Mouse (Mus musculus) embryo, embryonic 11.5 days (tissue): ENCODE measurements at regions not wholly inside any gene's neighbourhood (a gene's known extent, or its start where the extent isn't known, plus 50 kb on each side); places are given as distances from the start of the nearest gene placed in this dataset.

Source experiments
- DNase-seq: peaks from one replicate; pipeline ENCODE4 v3.0.0-alpha.2; 2012; ENCODE audit warnings: low read depth, low spot score

DNA sequence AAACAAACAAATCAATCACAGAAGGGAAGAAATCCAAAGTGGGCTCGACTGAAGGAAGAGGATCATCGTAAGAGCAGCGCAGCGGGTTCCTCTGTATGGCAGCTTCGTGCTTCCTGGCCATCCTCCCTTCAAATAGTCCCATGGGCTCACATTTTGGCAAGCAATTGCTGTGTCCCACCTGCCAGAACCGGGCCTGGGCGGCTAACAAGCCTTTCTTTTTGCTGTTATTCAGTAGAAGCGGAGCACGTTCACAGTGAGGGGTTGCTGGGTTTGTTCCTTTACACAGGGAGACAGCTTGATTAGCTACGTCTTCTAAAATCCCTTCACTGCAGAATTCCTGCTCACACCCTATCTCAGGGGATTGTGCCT, 258.6 kb upstream of the Prok2 start:
- no peak for DNase-seq

DNA sequence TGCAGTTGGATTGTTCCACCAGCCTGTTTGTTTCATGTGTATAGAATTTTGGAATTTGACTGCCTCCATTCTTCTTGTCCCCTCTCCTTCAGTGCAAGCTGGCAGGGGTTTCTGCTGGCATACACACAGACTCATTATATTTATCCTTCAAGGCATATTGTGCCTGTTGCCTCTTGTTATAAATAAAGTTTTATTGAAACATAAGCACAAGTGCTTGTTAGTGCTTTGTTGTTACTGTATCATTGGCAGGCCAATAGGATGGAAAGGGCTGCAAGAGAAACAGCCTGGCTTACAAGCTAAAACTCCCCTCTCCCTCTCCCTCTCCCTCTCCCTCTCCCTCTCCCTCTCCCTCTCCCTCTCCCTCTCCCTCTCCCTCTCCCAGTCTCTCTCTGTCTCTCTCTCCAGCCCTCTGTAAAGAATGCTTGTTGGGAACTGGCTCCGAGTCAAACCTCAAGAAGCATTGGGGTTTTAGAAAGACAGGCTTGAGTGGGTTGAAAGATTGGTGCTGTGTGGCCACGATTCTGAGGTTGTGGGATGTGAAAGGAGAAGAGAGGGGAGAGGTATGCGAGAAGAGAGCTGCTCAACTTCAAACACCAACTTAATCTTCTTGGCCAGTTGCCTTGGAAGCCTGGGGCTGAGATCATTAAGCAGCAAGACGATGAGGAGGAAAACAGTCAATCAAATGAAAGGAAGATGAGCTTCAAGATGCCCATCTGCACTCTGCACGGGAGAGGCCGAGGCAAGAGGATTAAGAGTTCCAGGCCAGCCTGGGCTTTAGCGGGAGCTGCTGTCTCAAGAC, 258.1 kb upstream of the Prok2 start:
- DNase-seq, result no peak

DNA sequence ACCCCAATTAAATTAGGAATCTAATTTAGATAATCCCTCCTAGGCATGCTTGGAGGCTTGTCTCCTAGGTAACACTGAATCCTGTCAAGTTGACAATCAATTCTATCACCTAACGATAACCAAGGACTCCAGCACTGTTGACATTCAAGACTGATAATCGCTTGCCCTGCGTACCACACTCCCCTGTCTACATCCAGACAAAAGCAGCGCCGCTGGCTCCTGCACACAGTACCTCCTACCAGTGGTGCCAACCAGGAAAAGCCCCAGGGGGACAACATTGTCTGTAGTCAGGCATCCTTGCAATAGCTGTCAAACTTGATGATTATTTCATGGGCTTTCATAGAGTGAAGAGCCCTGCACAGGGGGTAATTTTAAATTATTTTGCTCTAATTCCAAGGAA, 253.4 kb upstream of the Prok2 start:
- no peak for DNase-seq

DNA sequence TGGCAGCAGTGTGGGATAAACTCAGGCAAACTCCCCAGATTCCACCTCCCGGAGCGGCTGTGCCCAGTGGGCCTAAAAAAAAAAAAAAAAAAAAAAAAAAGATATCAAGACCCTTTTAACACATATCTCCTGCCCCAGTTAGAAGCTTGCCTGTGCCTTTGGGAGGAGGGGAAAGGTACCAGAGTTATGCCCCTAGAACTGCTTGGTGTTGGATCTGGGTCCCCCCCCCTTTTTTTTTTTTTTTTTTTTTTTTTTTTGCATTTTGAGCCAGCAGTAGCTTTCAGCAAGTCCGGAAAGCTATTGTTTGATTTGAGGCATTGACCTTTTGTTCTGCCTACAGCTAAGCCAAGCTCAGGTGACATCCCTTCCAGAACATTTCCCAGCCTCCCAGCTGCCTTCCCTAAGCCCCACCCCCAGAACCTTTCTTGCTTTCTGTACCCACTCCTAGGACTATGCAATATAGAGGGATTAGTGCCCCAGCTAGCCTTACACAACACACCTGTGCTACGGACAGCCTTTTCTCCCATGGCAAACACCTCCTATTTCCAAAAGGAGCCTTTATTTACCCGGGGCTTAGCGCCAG, 252.1 kb upstream of the Prok2 start:
- no peak for DNase-seq

DNA sequence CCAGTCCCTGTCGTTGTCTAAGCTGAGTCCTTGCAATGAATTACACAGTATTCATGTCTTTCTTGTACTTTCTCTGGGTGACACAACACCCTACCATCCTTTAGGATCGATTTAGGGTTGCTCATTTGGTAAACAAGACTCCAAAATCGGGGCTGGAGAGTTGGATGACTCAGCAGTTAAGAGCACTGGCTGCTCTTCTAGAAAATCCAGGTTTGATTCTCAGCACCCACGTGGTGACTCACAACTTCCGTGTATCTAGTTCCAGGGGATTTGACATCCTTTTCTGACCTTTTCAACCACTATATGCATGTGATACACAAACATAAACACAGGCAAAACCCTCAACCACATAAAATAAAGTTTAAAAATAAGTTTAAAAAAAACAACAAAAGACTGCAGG, 250.0 kb upstream of the Prok2 start:
- DNase-seq, result no peak

DNA sequence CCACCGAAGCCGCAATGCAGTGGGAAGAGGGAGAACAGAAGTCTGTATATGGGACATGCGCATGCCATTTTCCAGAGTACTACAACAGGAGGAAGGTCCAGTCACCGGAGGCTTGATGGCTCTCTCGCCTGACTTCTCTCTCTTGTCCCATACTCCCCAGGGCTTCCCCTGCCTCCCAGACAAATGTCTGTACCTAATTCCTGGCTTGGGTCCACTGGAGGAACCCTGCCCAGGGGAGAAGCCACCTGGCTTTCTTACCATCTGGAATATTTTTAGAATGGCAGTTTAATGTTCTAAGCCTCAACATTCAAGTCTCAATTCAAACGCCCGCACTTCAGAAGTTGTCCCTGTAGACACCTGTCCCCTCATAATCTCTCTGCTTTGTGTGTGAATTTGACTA, 249.3 kb upstream of the Prok2 start:
- DNase-seq, result no peak

DNA sequence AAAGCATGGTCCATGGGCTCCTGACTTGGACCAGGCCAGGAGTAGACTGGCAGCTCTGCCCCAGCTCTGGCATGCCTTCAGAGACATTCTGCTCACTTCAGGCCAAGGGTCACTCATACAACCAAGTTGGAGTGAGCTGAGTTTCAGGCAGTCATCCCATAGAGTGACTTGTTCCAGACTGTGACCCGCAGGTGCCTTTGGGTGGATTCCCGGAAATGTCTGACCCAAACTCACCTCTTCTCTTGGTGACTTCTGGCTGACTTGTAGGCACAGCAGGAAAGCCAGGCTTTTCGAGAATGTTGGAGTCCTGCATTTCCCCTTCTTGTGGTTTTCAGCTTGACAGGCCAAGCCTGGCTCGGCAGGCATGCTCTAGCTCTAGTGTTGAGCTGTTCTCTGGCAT, 248.3 kb upstream of the Prok2 start:
- DNase-seq, result no peak

DNA sequence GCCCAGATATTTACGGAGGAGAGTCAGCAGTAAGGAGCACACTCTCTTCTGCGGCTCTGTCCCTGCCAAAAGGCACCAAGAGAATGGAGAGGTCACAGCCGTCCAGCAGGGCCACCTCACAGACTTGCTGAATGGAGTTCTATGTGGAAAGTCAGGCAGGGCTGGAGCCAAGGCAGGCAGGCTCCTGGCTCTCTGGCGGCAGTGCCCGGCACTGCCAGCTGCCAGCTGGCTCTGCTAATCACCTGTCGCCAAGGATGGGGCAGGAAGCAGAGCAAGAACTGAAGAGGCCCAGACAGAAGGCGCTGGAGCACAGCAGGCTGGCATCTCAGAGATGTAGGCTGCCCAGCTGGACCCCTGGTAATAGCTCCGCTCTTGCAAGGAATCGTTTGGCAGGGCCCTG, 245.2 kb upstream of the Prok2 start:
- DNase-seq, result no peak

DNA sequence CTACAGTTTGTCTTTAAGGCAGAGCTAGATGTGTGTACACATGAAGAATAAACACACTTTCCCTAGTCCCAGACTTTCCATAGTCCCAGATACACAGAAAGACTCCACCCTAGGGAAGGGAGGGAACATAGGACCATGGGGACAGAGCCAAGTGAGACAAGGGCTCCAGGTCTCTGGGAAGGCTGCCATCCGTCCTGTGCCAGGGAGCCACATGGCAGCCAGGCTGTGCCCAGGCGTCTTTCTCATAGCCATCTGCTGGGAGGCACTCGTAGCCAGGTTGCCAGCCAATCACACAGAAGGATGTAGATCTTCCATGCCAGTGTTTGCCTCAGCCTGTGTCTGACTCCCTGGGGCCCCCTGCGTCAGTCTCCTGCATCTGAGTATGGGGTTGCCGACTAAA, 242.7 kb upstream of the Prok2 start:
- no peak for DNase-seq

DNA sequence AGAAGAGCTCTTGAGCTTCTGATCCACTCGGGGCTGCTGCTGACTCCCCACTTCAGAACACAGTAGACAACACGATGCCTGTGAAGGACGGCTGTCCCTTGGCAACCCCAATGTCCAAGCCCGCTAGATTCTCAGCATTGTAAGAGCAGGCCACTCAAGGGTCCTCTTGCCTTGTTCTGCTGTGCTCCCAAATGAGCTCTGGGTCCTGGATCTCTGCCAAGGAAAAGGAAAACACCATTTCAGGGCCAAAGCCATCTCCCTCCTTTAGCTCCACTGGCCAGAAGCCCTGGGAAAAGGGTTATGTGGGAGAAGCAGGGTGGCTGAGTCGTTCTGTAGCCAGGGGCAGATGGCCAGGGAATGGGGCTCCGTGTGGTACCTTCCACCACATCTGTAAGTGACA, 241.3 kb upstream of the Prok2 start:
- DNase-seq, result no peak

DNA sequence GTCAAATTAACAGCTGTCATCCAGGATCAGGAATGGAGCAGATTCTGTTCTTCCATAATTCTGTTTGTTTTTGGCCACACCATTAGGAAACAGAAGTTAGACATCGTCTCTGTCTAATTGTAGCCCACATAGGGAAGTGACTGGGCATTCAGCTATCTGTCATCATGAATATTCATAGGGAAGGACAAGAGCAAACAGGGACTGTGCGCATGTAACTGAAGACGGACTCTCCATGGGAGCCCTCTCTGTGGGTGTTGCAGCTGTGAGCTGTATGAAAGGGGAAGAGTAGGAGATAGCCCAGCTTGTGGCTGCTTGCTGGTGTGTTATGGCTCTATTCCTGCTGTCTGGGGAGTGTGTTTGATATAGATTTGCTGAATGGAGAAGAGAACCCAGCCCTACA, 238.3 kb upstream of the Prok2 start:
- no peak for DNase-seq

DNA sequence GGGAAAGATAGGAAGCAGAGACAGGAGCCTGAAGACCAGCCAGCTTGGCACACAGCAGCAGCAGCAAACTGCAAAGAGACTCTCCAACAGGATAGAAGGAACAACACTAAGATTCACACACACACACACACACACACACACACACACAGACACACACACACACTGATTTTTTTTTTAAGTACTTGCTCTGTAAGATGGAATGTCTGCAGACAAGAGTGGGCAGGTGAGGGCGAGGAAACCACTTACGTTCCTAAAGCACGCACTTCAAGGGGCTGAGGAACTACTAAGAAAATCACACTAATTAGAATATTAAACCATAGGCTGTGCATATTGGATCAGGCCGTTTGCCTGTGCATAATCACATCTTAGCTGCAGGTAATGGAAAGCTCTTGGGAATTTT, 237.8 kb upstream of the Prok2 start:
- DNase-seq, result no peak

DNA sequence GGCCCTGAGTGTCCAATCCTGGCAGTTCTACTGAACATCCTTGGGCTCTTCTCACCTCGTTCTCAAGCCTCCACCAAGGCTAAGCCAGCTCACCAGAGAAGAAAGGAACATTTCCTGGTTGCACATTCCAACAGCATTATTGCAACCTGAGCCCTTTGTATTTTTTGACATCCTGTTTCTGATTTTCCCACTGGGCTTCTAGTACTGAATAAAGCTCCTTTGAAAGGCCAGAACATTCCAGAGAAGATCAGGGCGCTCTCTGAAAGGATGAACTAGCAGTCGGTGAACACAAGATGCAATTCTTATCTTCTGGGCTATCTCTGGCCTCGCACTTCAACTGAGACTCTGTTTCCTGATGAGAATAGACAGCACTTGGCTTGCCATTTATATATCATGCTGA, 233.2 kb upstream of the Prok2 start:
- DNase-seq, result no peak

DNA sequence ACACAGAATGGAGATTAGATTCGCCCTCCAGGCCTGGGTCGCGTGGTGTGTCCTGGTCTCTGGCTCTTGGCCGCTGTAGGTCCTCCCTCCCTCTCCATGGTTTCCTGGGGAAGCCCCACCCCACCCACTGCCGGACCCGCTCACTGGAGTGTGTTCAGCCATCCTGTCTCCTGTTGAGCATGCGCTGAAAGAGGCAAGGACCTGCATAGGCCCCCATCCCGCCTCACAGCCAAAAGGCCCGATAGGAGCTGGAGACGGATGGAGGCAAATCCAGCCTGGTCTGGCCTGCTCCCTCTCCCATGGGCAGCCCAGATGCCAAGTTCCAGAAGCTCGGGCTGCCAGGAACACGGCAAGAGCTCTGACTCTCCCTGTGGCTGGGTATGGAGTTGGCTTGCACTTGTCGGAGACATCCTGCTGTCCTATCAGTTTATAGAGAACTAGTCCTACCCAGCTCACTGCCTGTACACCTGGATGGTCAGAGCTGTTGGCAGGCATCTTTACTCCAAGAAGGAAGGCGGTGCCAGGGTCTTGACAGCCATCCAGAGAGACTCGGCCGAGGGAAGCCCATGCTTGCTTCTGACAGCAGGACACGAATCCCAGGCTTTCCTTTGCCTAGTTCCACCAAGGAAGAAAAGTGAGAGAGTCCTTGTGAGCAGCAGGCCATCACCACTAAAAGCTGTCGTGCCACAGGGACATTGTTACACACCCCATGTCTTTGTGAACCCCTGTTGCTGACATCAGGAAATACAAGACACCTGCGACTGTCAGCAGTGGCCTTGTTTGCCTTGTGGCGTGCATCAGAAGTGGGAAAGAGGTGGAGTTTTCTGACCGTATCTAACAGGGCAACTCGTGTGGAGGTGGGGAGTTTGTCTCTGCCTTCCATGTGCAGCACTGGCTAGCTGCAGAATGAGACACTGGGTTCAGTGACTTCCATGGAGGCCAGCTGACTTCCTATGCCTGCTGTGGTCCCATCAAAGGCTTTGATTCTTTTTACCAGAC, 228.9 kb upstream of the Prok2 start:
- no peak for DNase-seq

DNA sequence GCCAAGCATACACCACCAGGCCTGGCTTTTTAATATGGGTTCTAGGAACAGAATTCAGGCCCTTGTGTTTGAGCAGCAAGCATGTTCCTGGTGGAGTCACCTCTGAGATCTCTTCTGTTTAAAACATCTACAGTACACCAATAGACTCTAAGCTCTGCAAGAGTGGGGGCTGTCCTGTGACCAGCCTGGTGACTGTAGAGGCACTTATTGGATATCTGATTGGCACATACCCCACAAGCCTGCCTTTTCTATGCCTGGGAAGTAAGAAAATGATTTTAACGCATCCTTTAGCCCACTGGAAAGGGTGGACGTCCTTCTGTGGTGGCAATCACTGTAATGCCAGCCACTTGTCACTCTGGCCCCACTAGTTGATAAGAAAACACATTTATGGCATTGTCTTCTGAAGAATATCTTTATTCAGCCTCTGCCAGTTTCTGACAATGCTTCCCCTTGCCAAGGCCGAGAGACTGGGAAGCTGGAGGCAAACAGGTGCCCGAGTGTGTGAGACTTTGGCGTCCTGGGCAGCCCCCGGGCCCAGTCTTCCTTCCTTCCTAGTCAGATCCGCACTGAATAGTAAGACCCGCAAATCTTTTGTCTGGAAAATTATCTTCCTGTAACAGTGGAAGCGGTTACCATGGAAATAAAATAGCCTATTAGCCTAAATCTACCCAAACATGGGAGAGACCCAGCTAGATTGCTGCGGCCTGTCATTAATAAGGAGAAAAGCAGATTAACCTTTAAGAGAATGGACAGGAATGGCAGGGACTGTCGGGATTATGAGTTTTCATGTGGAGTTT, 228.0 kb upstream of the Prok2 start:
- DNase-seq, result no peak

DNA sequence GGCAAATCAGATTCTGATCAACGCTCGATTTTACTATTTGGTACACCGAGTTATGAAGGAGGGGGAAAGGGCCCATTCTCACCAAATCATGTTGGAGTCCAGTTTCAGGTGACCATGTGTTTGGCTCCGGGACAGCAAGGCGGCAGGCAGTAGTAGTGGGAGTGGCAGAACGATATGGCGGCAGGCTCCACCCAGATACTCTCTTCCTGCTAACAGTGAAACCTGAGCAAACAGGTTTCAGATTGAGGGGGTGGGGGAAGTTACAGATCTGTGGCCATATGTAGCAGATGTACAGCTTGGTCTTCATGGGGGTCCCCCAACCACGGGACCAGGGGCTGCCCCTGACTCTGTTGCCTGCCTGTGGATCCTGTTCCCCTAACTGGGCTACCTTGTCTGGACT, 224.6 kb upstream of the Prok2 start:
- no peak for DNase-seq

DNA sequence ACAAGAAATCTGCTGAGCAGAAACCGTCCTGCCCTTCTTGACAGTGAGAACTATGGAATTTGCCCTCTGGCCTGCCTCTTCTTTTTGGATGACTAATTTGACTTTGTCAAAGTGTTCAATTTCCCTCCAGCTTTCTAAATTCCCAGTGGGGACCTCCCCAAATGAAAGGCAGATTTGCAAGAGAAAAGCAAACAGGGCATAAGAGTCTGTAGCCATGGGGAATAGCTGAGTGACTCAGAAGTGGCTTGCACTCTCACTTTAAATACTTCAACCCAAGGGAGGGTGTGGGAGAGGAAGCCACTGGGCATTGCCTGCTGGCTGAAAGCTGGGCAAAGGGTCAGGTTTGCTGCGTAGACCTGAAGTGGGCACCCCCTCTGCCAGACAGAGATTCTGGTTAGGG, 220.7 kb upstream of the Prok2 start:
- DNase-seq, result no peak

DNA sequence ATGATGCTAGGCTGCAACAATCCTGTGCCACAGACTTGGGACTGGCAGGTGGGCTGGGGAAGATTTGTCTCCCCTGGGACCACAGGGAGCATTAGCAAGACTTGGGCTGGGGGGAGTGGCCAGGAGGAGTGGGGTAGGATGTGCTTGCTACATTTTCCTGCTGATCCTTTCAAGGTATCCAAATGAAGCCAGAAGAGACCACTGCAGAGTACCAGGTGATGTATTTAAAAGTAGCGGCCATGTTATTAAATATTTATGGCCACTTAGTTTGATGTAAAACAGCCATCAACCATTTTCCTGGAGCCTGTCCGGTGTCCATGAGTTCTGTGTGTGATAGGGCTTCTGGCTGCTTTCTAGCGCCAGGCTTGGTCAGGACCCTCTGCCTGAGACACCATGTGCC, 220.3 kb upstream of the Prok2 start:
- no peak for DNase-seq

DNA sequence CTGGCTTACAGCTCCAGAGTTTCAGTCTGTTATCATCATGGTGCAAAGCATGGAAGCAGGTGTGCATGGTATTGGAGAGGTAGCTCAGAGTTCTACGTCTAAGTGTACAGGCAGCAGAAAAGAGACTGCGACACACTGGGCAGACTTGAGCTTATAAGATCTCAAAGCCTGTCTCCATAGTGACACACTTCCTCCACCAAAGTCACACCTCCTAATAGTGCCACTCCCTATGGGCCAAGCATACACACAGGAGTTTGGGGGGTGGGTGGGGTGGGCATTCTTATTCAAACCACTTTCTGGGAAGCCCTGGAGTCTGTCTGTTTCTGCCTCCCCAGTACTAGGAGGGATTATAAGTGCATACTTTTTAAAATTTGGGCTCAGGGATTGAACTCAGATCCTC, 219.5 kb upstream of the Prok2 start:
- no peak for DNase-seq

DNA sequence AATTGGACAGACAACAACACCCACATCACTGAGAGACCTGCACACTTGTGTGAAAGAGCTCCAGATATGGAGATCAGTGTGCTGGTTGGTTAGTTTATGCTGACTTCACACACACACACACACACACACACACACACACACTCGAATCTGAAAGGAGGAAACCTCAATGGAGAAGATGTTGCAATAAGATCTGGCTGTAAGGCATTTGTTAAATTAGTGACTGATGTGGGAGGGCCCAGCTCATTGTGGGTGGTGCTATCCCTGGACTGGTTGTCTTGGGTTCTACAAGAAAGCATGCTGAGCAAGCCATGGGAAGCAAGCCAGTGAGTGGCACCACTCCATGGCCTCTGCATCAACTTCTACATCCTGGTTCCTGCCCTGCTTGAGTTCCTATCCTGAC, 216.8 kb upstream of the Prok2 start:
- no peak for DNase-seq

DNA sequence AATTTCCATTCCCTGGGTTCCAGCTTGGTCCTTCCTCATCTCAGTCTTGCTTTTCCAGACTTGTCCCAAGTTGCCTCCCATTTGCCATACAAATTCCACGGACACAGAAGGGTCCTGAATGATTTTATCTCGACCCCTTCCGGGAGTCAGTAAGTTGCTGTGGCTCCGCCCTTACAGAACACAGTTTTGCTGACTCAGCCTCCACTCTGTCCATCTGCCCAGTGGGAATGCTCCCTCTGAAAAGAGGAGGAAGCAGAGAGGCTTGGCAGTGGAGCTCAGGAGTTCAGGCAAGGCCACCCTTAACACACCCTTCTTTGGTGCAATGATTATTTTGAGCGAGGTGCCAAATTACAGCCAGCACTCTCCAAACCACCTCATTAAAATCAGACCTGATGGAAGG, 213.9 kb upstream of the Prok2 start:
- DNase-seq, result no peak

DNA sequence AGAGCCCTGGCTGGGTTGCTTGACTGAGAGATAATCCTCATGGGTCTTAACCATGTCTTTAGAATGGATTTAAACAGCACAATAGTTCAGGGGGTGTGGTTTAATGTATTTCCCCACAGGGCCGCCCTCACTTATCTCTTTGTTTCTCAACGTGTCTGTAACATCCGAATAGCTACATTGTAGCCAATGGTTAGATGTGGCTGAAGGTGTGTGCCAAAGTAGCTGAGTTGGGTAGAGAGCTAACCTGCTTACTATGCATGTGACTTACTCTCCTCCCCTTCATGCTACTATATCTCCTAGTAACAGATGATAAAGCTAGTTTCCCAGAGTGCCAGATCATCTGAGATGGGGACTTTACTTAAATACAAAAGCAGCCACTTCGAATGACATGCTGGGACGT, 213.2 kb upstream of the Prok2 start:
- no peak for DNase-seq
